20 mouse cellular contexts compared by ENCODE assay signal in the genomic region with DNA sequence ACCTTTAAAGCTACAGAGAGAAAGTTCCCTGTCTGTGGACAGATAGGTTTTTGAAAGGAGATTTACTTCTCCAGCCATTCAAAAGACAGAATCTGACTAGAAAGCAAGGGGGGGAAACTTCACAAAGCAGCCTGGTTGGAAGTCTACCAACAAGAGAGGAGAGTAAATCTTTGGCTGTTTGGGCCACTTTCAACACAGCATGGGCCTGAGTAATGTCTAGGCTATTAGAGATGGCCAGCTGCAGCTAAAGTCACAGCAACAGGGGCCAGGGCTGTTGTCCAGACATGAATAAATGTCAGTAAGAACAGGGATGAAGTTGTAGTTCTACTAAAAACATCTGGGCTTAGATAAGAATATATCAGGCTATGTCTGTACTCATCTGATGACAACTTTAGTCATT. TPM values are rescaled to one million over a fixed set of nuclear protein-coding genes. Genes with fewer than 3 reads are reported as not detected.
DNase-seq lines count a peak whose midpoint lies in the region; ATAC-seq and TF ChIP-seq lines count a peak whose summit lies in the region.
"Had no signal": no experiment of that assay in that cellular context is flagged by ENCODE, and none has a peak within 500 bp of the region (broad histone marks: within the 10 kb centered on the region; RNA-seq: fewer than 3 reads in every experiment).

No protein-coding gene starts in this region.

- ATAC-seq in lung, embryonic 14.5 days (ENCODE audit: insufficient read depth), result peak; percentile 40; the same call in 1 of the 2 replicates
- ATAC-seq: forebrain, embryonic 13.5 days; intestine, embryonic 16.5 days had no signal

- H3K9me3 ChIP-seq in lung, embryonic 14.5 days (ENCODE audit: low read depth, low read length), result no peaks in the 10 kb centered on the region
- H3K9me3 ChIP-seq: embryonic facial prominence, embryonic 15.5 days; forebrain, embryonic 13.5 days; hindbrain, embryonic 10.5 days; limb, embryonic 12.5 days; liver, embryonic 15.5 days; midbrain, embryonic 12.5 days had no signal

- no peak overlapping the region for H3K9ac ChIP-seq in lung, embryonic 14.5 days
- H3K9ac ChIP-seq: embryonic facial prominence, embryonic 15.5 days; forebrain, embryonic 13.5 days; limb, embryonic 12.5 days; liver, embryonic 15.5 days; midbrain, embryonic 12.5 days had no signal

- no peak for TF ChIP-seq POLR2A in brain, embryonic 14.5 days (IDR thresholded peaks at IDR 0.05; ENCODE audit: borderline replicate concordance, extremely low read depth, insufficient read depth, insufficient read length, poor library complexity, severe bottlenecking)

- H3K4me1 ChIP-seq in lung, embryonic 14.5 days (ENCODE audit: insufficient read depth), result no peaks in the 10 kb centered on the region
- H3K4me1 ChIP-seq: embryonic facial prominence, embryonic 15.5 days; forebrain, embryonic 13.5 days; midbrain, embryonic 12.5 days had no signal

- TF ChIP-seq CTCF in lung, embryonic 14.5 days (IDR thresholded peaks at IDR 0.05; ENCODE audit: low read depth), result no peak
- TF ChIP-seq CTCF in brain, embryonic 14.5 days (IDR thresholded peaks at IDR 0.05; ENCODE audit: borderline replicate concordance, extremely low read depth, insufficient read depth, insufficient read length), result no peak

- H3K27me3 ChIP-seq in lung, embryonic 14.5 days (ENCODE audit: insufficient read depth, low read length), result no peaks in the 10 kb centered on the region
- H3K27me3 ChIP-seq: embryonic facial prominence, embryonic 15.5 days; forebrain, embryonic 13.5 days; liver, embryonic 15.5 days; midbrain, embryonic 12.5 days had no signal

- no peak overlapping the region for H3K27ac ChIP-seq in lung, embryonic 14.5 days (ENCODE audit: low read depth)
- H3K27ac ChIP-seq: embryonic facial prominence, embryonic 15.5 days; forebrain, embryonic 13.5 days; hindbrain, embryonic 10.5 days; limb, embryonic 12.5 days; liver, embryonic 15.5 days; midbrain, embryonic 12.5 days had no signal

- no peaks in the 10 kb centered on the region for H3K36me3 ChIP-seq in lung, embryonic 14.5 days (ENCODE audit: insufficient read depth)
- H3K36me3 ChIP-seq: embryonic facial prominence, embryonic 15.5 days; hindbrain, embryonic 10.5 days; limb, embryonic 12.5 days; liver, embryonic 15.5 days; midbrain, embryonic 12.5 days had no signal

- no peak overlapping the region for H3K4me2 ChIP-seq in lung, embryonic 14.5 days
- H3K4me2 ChIP-seq: embryonic facial prominence, embryonic 15.5 days; forebrain, embryonic 13.5 days; limb, embryonic 12.5 days; liver, embryonic 15.5 days; midbrain, embryonic 12.5 days had no signal

- H3K4me3 ChIP-seq in lung, embryonic 14.5 days (ENCODE audit: low read depth, low read length), result no peak overlapping the region
- H3K4me3 ChIP-seq: embryonic facial prominence, embryonic 15.5 days; forebrain, embryonic 13.5 days; hindbrain, embryonic 10.5 days; limb, embryonic 12.5 days; liver, embryonic 15.5 days; midbrain, embryonic 12.5 days had no signal

- DNase-seq in gastrocnemius, postnatal 10 days, result peak; percentile 11
- DNase-seq in gastrocnemius, postnatal 25 days, result no peak
- DNase-seq in lung, embryonic 14.5 days, result peak; percentile 61
- no peak for DNase-seq in lung, adult 18-20 months
- peak; percentile 54 for DNase-seq in brain, embryonic 14.5 days (ENCODE audit: low read depth)
- DNase-seq in mesoderm, embryonic 11.5 days (ENCODE audit: low read depth, low spot score), result peak; percentile 47
- DNase-seq in embryo, embryonic 9.5 days (ENCODE audit: extremely low spot score), result no peak
- DNase-seq in kidney, postnatal 25 days, result no peak
- DNase-seq: cerebellum, adult 11 months; right cerebral cortex, adult 18-20 months; spleen, adult 18-20 months had no signal

RNA-seq across cellular contexts. Expression of a gene that starts 2.0 kb away (rescaled TPM):
- total RNA-seq in gastrocnemius, postnatal 10 days (2021), result 10 to 100 TPM; 78.5 to 81.5 TPM
- 100 to 1,000 TPM in 1 of 2 experiments, 10 to 100 TPM in 1; 67.1 to 121 TPM for total RNA-seq in gastrocnemius, postnatal 25 days (2021)
- polyA plus RNA-seq in lung, embryonic 14.5 days (2014; fragmentation: Nextera tagmentation; extraction: Ambion mirVana), result 141 and 148 TPM in 2 replicates
- 59.0 and 59.6 TPM in 2 replicates for polyA plus RNA-seq in brain, embryonic 14.5 days (2012; rRNA removed)

RNA-seq across cellular contexts. Expression of a gene that starts 51.0 kb away (rescaled TPM):
- 10 to 100 TPM; 40.8 to 45.7 TPM for total RNA-seq in gastrocnemius, postnatal 10 days (2021)
- total RNA-seq in gastrocnemius, postnatal 25 days (2021), result 10 to 100 TPM; 33.2 to 62.1 TPM
- polyA plus RNA-seq in lung, embryonic 14.5 days (2014; fragmentation: Nextera tagmentation; extraction: Ambion mirVana), result not detected in 2 replicates
- polyA plus RNA-seq in brain, embryonic 14.5 days (2012; rRNA removed), result 0.25 and 0.26 TPM in 2 replicates
- polyA plus RNA-seq: forebrain, embryonic 13.5 days; gonadal fat pad, adult 2 months; hindbrain, embryonic 10.5 days; intestine, embryonic 16.5 days; large intestine, adult 2 months; midbrain, embryonic 12.5 days had no signal

Comparison
In these comparisons a context has a peak if more than half of its experiments do, and no peak if none do; other contexts are left out.
1. DNase-seq: peak in gastrocnemius, postnatal 10 days (single experiment), lung, embryonic 14.5 days (single experiment), brain, embryonic 14.5 days (single experiment) and mesoderm, embryonic 11.5 days (single experiment); none in gastrocnemius, postnatal 25 days (single experiment), lung, adult 18-20 months (0 of 2), embryo, embryonic 9.5 days (single experiment) and kidney, postnatal 25 days (0 of 2).